Mouse (Mus musculus) G1E (cell line): ENCODE results near the gene Pcsk2. TPM values are rescaled to one million over a fixed set of nuclear protein-coding genes. Genes with fewer than 3 reads are reported as not detected.

ENCODE experiments used
- ATAC-seq: 2 replicates; pipeline ENCODE4 v1.8.0; 2016; ENCODE audit warnings: mild to moderate bottlenecking; ENCODE audit not compliant: insufficient number of reproducible peaks, poor library complexity, low FRiP score, severe bottlenecking; ENCODE audit errors: extremely low read depth
- DNase-seq: peaks from one replicate; pipeline ENCODE4 v3.0.0; 2012; ENCODE audit warnings: low spot score
- H3K27me3 ChIP-seq: 2 replicates; pipeline ENCODE4 v1.6.1; 2012; ENCODE audit warnings: mild to moderate bottlenecking, low read length, inconsistent platforms; ENCODE audit not compliant: insufficient read depth
- H3K36me3 ChIP-seq: replicated peaks from 2 replicates; pipeline ENCODE3; 2012; ENCODE audit warnings: mild to moderate bottlenecking, inconsistent platforms
- H3K4me1 ChIP-seq: 2 replicates; pipeline ENCODE4 v1.6.1; 2012; ENCODE audit warnings: low read depth, low read length, inconsistent platforms, mixed read lengths; ENCODE audit not compliant: insufficient read depth
- H3K4me3 ChIP-seq: 2 replicates; pipeline ENCODE4 v1.5.1; 2012; ENCODE audit warnings: low read depth, mild to moderate bottlenecking, inconsistent platforms, low read length, moderate library complexity, mixed read lengths
- H3K9me3 ChIP-seq: replicated peaks from 2 replicates; pipeline ENCODE4 v1.6.1; 2012; ENCODE audit warnings: inconsistent platforms
- CTCF ChIP-seq: IDR thresholded peaks from 2 replicates; pipeline ENCODE4 v1.5.1; 2012; ENCODE audit warnings: low read depth, low read length, inconsistent platforms, mixed read lengths
- GATA1 ChIP-seq: IDR thresholded peaks from 2 replicates; pipeline ENCODE4 v1.6.1; 2012; ENCODE audit warnings: borderline replicate concordance, low read length, inconsistent platforms, mixed read lengths
- GATA2 ChIP-seq: IDR thresholded peaks from 2 replicates; pipeline ENCODE4 v1.6.1; 2012; ENCODE audit warnings: low read depth, low read length, inconsistent platforms, borderline replicate concordance
- POLR2AphosphoS5 ChIP-seq: IDR thresholded peaks from 2 replicates; pipeline ENCODE4 v1.6.1; 2012; ENCODE audit warnings: low read depth, low read length, inconsistent platforms; ENCODE audit not compliant: insufficient replicate concordance
- TAL1 ChIP-seq: conservative IDR thresholded peaks from 2 replicates; pipeline ENCODE4 v1.6.1; 2012; ENCODE audit warnings: low read depth, low read length, inconsistent platforms, mixed read lengths
- polyA plus RNA-seq: library from polyadenylated mRNA; stranded (reverse); fragments of >175 nt; gene quantifications from 2 replicates; pipeline ENCODE4 v1.2.3, GENCODE M21; 2012
- total RNA-seq, 2 experiments: library from RNA; stranded (forward) in 1 of 2; stranded (reverse) in 1 of 2; fragments of 200-1000 nt in 1 of 2; fragments of >200 nt in 1 of 2; fragmentation: Nextera tagmentation in 1 of 2; gene quantifications; 2 replicates each; pipeline ENCODE4 v1.2.3; 2014 to 2017

Pcsk2 gene
- total and polyA plus RNA-seq, 3 experiments = 0.15 to 0.27 TPM; not detected in 1

GRCm38 (mm10) chr2:143841536-143841935 is 295.6 kb downstream of the Pcsk2 start:
- H3K4me1 ChIP-seq = peaks cover 4% of the 10 kb centered on the region; the same call in 1 of the 2 replicates
- TF ChIP-seq CTCF (no peak), TAL1 (no peak), POLR2AphosphoS5 (no peak), GATA2 (no peak), GATA1 (no peak)
- DNase-seq (no peak), ATAC-seq (no peak)
- no peaks in the 10 kb centered on the region for H3K9me3 ChIP-seq
- no peak overlapping the region for H3K4me3 ChIP-seq
- no peaks in the 10 kb centered on the region for H3K36me3 ChIP-seq
- H3K27me3 ChIP-seq = peaks cover 8% of the 10 kb centered on the region; the same call in 1 of the 2 replicates

GRCm38 (mm10) chr2:143844779-143845178 is 298.8 kb downstream of the Pcsk2 start:
- Histone ChIP-seq H3K36me3 (no peaks in the 10 kb centered on the region), H3K27me3 (peaks cover 8% of the 10 kb centered on the region; the same call in 1 of the 2 replicates), H3K4me3 (no peak overlapping the region), H3K4me1 (no peaks in the 10 kb centered on the region), H3K9me3 (no peaks in the 10 kb centered on the region)
- no peak for TF ChIP-seq TAL1
- DNase-seq = no peak
- ATAC-seq = no peak

GRCm38 (mm10) chr2:143846799-143847198 is 300.8 kb downstream of the Pcsk2 start:
- DNase-seq (no peak), ATAC-seq (no peak)
- H3K4me3 ChIP-seq = no peak overlapping the region
- H3K4me1 ChIP-seq = no peaks in the 10 kb centered on the region
- H3K27me3 ChIP-seq = peaks cover 4% of the 10 kb centered on the region; the same call in 1 of the 2 replicates
- no peak for TF ChIP-seq CTCF
- TF ChIP-seq TAL1 = no peak
- no peak for TF ChIP-seq GATA2
- TF ChIP-seq GATA1 = no peak
- TF ChIP-seq POLR2AphosphoS5 = no peak
- H3K9me3 ChIP-seq = no peaks in the 10 kb centered on the region
- no peaks in the 10 kb centered on the region for H3K36me3 ChIP-seq

- no peak for DNase-seq
- H3K36me3 ChIP-seq = no peaks in the 10 kb centered on the region
- TF ChIP-seq TAL1 (no peak), CTCF (no peak), POLR2AphosphoS5 (no peak), GATA2 (no peak), GATA1 (no peak)
- no peaks in the 10 kb centered on the region for H3K4me1 ChIP-seq
- H3K9me3 ChIP-seq = no peaks in the 10 kb centered on the region
- ATAC-seq = no peak
- peaks cover 4% of the 10 kb centered on the region; the same call in 1 of the 2 replicates for H3K27me3 ChIP-seq
- H3K4me3 ChIP-seq = no peak overlapping the region
Observed at GRCm38 (mm10) chr2:143847291-143847690, 301.3 kb downstream of the Pcsk2 start.

- no peak for ATAC-seq
- Histone ChIP-seq H3K4me1 (no peaks in the 10 kb centered on the region), H3K36me3 (no peaks in the 10 kb centered on the region), H3K9me3 (no peaks in the 10 kb centered on the region), H3K4me3 (no peak overlapping the region), H3K27me3 (no peaks in the 10 kb centered on the region; the same call in 1 of the 2 replicates)
- DNase-seq = no peak
- TF ChIP-seq GATA2 = no peak
- TF ChIP-seq TAL1 = no peak
- TF ChIP-seq GATA1 = no peak
Observed at GRCm38 (mm10) chr2:143851354-143852221, 305.6 kb downstream of the Pcsk2 start.

- Histone ChIP-seq H3K4me3 (no peak overlapping the region), H3K27me3 (no peaks in the 10 kb centered on the region; the same call in 1 of the 2 replicates), H3K4me1 (no peaks in the 10 kb centered on the region), H3K36me3 (no peaks in the 10 kb centered on the region), H3K9me3 (no peaks in the 10 kb centered on the region)
- DNase-seq = no peak
- no peak for ATAC-seq
- TF ChIP-seq GATA2 (no peak), POLR2AphosphoS5 (no peak), CTCF (no peak), GATA1 (no peak), TAL1 (no peak)
Observed at GRCm38 (mm10) chr2:143852295-143853275, 306.6 kb downstream of the Pcsk2 start.
